Mouse (Mus musculus) heart, embryonic 15.5 days (tissue): ENCODE measurements around the gene Rps6ka3. TPM values are rescaled to one million over a fixed set of nuclear protein-coding genes. Genes with fewer than 3 reads are reported as not detected.
A peak's percentile ranks its signal among the peaks of the same experiment; 100 is the strongest.

Source experiments
- ATAC-seq: fragments of 200-750 bp; cut with Nextera tagmentation; replicated peaks from 2 replicates; pipeline ENCODE4 v1.8.0; 2017; ENCODE audit warnings: low read depth, moderate TSS enrichment; ENCODE audit not compliant: insufficient number of reproducible peaks, insufficient read depth, low FRiP score
- H3K27ac ChIP-seq: fragments of 300-500 bp; sonication (generic); 2 replicates; pipeline ENCODE4 v1.5.1; 2015; ENCODE audit warnings: mild to moderate bottlenecking, inconsistent platforms
- H3K27me3 ChIP-seq: fragments of 300-500 bp; sonication (generic); 2 replicates; pipeline ENCODE4 v1.6.1; 2015; ENCODE audit warnings: inconsistent platforms
- H3K36me3 ChIP-seq: fragments of 300-500 bp; sonication (generic); 2 replicates; pipeline ENCODE4 v1.6.1; 2015; ENCODE audit warnings: mild to moderate bottlenecking, inconsistent platforms
- H3K4me1 ChIP-seq: fragments of 300-500 bp; sonication (generic); replicated peaks from 2 replicates; pipeline ENCODE4 v1.6.1; 2015; ENCODE audit warnings: inconsistent platforms
- H3K4me2 ChIP-seq: fragments of 300-500 bp; sonication (generic); 2 replicates; pipeline ENCODE4 v1.6.1; 2015; ENCODE audit warnings: inconsistent platforms, mild to moderate bottlenecking, moderate library complexity
- H3K4me3 ChIP-seq: fragments of 300-500 bp; sonication (generic); 2 replicates; pipeline ENCODE4 v1.5.1; 2015; ENCODE audit warnings: mild to moderate bottlenecking, inconsistent platforms
- H3K9ac ChIP-seq: fragments of 300-500 bp; sonication (generic); 2 replicates; pipeline ENCODE4 v1.6.1; 2015; ENCODE audit warnings: mild to moderate bottlenecking, inconsistent platforms
- H3K9me3 ChIP-seq: fragments of 300-500 bp; sonication (generic); replicated peaks from 2 replicates; pipeline ENCODE4 v1.6.1; 2016; ENCODE audit warnings: inconsistent platforms
- WGBS: fragments of 180-500 bp; shearing (Covaris S2); methylation state at CpG from one replicate; pipeline ENCODE4 v1.1.7; 2015; ENCODE audit warnings: mixed read lengths; 5-methylcytosine and 5-hydroxymethylcytosine counted together
- polyA plus RNA-seq: library from polyadenylated mRNA; unstranded; fragments of >200 nt; fragmentation: Nextera tagmentation; extraction: Ambion mirVana; gene quantifications from 2 replicates; pipeline ENCODE4 v1.2.1, GENCODE M21; 2015

The Rps6ka3 gene
- polyA plus RNA-seq, 1 experiment from 2014 or later: 5.9 TPM

GRCm38 (mm10) chrX:159364506-159364905 is 154.4 kb downstream of the Rps6ka3 start:
- Histone ChIP-seq H3K4me2 (no peak overlapping the region), H3K4me1 (no peaks in the 10 kb centered on the region), H3K9ac (no peak overlapping the region), H3K27me3 (no peaks in the 10 kb centered on the region), H3K27ac (no peak overlapping the region), H3K9me3 (no peaks in the 10 kb centered on the region), H3K36me3 (peaks cover 16% of the 10 kb centered on the region), H3K4me3 (no peak overlapping the region)
- no peak for ATAC-seq
- 89% methylated on average over 3 of the region's 3 CpGs for WGBS

DNA sequence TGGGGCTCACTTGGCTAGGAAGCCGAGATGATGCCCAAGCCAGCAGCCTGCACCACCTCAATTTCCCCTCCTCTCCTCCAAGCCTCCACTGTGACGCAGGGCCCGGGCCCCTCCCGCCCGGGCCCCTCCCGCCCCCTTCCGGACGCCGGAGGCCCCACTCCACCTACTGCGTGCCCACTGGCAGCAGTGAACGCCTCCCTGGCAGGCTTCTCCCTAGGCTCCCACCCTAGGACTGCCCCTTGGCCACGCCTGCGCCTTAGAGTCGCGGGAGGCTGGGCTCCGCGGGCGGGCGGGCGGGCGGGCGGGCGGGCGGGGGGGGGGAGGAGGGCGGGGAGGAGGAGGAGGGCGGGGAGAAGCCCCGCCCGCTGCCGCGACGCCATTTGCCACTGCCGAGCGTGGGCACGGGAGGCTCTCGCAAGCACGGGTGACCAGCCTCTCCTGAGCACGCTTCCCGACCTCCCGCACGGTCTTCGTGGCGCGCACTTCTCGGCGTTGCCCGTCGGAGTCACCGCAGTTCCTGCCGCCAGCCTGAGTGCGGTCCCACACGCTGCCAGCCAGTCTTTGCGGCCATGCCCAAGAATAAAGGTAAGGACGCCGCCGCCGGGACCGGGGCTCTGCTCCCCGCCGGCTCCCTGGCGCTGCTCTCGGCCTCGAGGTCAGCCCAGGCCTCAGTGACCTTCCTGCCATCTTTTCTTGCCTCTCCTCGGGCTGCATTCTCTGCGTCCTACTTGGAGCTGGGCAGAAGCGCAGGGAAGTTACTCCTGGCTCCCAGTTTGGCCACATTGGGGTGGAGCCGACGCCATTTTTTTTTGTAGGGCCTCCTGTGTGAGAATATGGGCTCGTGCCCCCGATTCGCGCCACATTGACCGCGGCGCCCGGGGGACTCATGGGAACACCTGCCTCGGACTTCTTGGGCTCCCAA is 162.0 kb downstream of the Rps6ka3 start, which contains the start of gene Eif1ax:
Gene Eif1ax, plus strand, starts transcription at position 348 of the 922 bp plus-strand sequence.
- no peaks in the 10 kb centered on the region for H3K27me3 ChIP-seq
- H3K9ac ChIP-seq: peak within 1 kb of the TSS; percentile 78
- H3K27ac ChIP-seq: peak within 1 kb of the TSS; percentile 84
- H3K4me1 ChIP-seq: peaks cover 2% of the 10 kb centered on the region; the same call in 1 of the 2 replicates
- no peaks in the 10 kb centered on the region for H3K9me3 ChIP-seq
- peak; percentile 98 for ATAC-seq
- peak within 1 kb of the TSS; percentile 78 for H3K4me3 ChIP-seq
- no peaks in the 10 kb centered on the region for H3K36me3 ChIP-seq
- peak within 1 kb of the TSS; percentile 59 for H3K4me2 ChIP-seq
- WGBS: 17% methylated on average over 46 of the region's 76 CpGs

- peaks cover 2% of the 10 kb centered on the region; the same call in 1 of the 2 replicates for H3K4me1 ChIP-seq
- H3K9ac ChIP-seq: peak overlapping the region; percentile 78
- ATAC-seq: no peak
- H3K27ac ChIP-seq: peak overlapping the region; percentile 84
- no peaks in the 10 kb centered on the region for H3K27me3 ChIP-seq
- H3K4me3 ChIP-seq: peak overlapping the region; percentile 78
- WGBS: 16% methylated on average over 9 of the region's 9 CpGs
- H3K9me3 ChIP-seq: no peaks in the 10 kb centered on the region
- H3K4me2 ChIP-seq: peak overlapping the region; percentile 59
- H3K36me3 ChIP-seq: peaks cover 2% of the 10 kb centered on the region; the same call in 1 of the 2 replicates
Measured at GRCm38 (mm10) chrX:159372753-159373144, 162.6 kb downstream of the Rps6ka3 start.

DNA sequence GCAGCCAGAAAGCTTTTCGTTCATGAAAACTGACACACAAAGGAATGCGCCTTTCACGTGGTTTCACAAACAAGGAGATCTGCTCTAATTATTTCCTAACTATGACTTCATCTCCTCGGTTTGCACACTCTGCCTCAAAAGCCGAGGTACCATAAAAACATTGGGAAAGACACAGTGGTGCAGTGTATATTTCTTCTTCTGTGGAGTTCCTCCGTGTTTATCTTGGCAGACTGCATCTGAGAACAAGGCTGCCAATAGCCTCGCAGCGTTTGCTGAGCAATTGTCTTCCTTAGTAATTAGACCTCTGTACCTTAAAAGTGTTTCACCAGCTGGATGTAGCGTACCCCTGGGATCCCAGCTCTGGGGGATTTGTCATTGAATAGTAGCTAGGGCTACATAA is 177.0 kb downstream of the Rps6ka3 start:
- ATAC-seq: no peak

GRCm38 (mm10) chrX:159388953-159389352 is 178.8 kb downstream of the Rps6ka3 start:
- ATAC-seq: 0 out of 2 replicates have a peak, but pooled peaks have one; percentile 53
- no peak overlapping the region for H3K9ac ChIP-seq
- no peak overlapping the region for H3K27ac ChIP-seq
- H3K4me2 ChIP-seq: no peak overlapping the region
- no peaks in the 10 kb centered on the region for H3K36me3 ChIP-seq
- no peaks in the 10 kb centered on the region for H3K27me3 ChIP-seq
- H3K4me3 ChIP-seq: no peak overlapping the region
- H3K9me3 ChIP-seq: no peaks in the 10 kb centered on the region
- H3K4me1 ChIP-seq: no peaks in the 10 kb centered on the region

More for the DNA sequence above, 177.0 kb downstream of the Rps6ka3 start:
- H3K9me3 ChIP-seq: no peaks in the 10 kb centered on the region
- H3K36me3 ChIP-seq: peaks cover 10% of the 10 kb centered on the region
- H3K4me2 ChIP-seq: no peak overlapping the region
- H3K4me1 ChIP-seq: no peaks in the 10 kb centered on the region
- no peak overlapping the region for H3K9ac ChIP-seq
- H3K4me3 ChIP-seq: no peak overlapping the region
- WGBS: 66% methylated on average over 9 of the region's 9 CpGs
- H3K27me3 ChIP-seq: no peaks in the 10 kb centered on the region
- no peak overlapping the region for H3K27ac ChIP-seq

GRCm38 (mm10) chrX:159390347-159390962 is 180.3 kb downstream of the Rps6ka3 start:
- Histone ChIP-seq H3K4me3 (no peak overlapping the region), H3K36me3 (no peaks in the 10 kb centered on the region), H3K9ac (no peak overlapping the region), H3K27me3 (no peaks in the 10 kb centered on the region), H3K9me3 (no peaks in the 10 kb centered on the region), H3K27ac (no peak overlapping the region), H3K4me2 (no peak overlapping the region), H3K4me1 (no peaks in the 10 kb centered on the region)
- no peak for ATAC-seq
- 66% methylated on average over 6 of the region's 6 CpGs for WGBS

- no peaks in the 10 kb centered on the region for H3K36me3 ChIP-seq
- no peaks in the 10 kb centered on the region for H3K4me1 ChIP-seq
- ATAC-seq: no peak
- WGBS: 61% methylated on average over 3 of the region's 3 CpGs
- H3K9ac ChIP-seq: no peak overlapping the region
- no peak overlapping the region for H3K27ac ChIP-seq
- no peak overlapping the region for H3K4me2 ChIP-seq
- H3K27me3 ChIP-seq: no peaks in the 10 kb centered on the region
- no peaks in the 10 kb centered on the region for H3K9me3 ChIP-seq
- H3K4me3 ChIP-seq: no peak overlapping the region
Measured at GRCm38 (mm10) chrX:159391239-159391638, 181.1 kb downstream of the Rps6ka3 start.

GRCm38 (mm10) chrX:159409253-159409652 is 199.1 kb downstream of the Rps6ka3 start:
- no peak for ATAC-seq

DNA sequence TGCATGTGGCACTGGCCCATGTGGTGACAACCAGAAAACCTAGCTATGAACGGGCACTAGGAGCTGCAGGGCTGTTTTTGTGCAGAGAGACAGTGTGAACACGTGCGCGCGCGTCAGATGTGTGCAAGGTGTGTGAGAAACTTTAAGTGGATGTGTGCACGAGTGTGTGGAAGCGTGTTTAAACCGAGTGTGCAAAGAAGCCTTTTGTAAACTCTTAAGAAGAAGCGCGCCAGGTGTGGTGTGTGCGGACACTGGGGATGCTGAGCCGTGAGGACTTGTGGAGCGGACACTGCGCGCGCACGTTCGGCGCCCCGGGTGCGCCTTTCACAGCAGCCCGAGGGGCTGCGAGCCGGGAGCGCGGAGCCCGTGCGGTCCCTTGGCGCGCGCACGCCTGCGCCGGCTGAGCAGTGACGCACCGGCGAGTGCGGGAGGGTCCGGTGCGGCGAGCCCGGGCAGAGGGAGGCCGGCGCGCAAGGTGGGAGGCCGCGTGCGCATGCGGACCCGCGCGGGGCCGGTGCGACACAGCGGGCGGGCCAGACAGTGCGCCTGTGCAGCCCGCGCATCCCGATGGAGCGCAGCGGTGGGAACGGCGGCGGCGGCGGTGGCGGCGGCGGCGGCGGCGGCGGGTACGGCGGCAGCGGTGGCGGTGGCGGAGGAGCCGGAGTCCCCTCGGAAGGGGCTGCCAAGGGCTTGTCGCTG is 204.2 kb downstream of the Rps6ka3 start, which contains the start of gene Map7d2:
Gene Map7d2, plus strand, starts transcription at position 443 of the 699 bp plus-strand sequence.
- no peaks in the 10 kb centered on the region for H3K9me3 ChIP-seq
- WGBS: 13% methylated on average over 70 of the region's 83 CpGs
- H3K4me3 ChIP-seq: peak within 1 kb of the TSS; percentile 59
- peak within 1 kb of the TSS; percentile 21; the same call in 1 of the 2 replicates for H3K9ac ChIP-seq
- H3K27ac ChIP-seq: no peak within 1 kb of the TSS
- H3K36me3 ChIP-seq: no peaks in the 10 kb centered on the region
- H3K4me2 ChIP-seq: peak within 1 kb of the TSS; percentile 96
- peak; percentile 31; the same call in 1 of the 2 replicates for ATAC-seq
- H3K27me3 ChIP-seq: peaks cover 39% of the 10 kb centered on the region
- H3K4me1 ChIP-seq: peaks cover 5% of the 10 kb centered on the region; the same call in 1 of the 2 replicates

More at GRCm38 (mm10) chrX:159409253-159409652, 199.1 kb downstream of the Rps6ka3 start:
- no peaks in the 10 kb centered on the region for H3K9me3 ChIP-seq
- H3K4me1 ChIP-seq: no peaks in the 10 kb centered on the region
- H3K4me2 ChIP-seq: no peak overlapping the region
- H3K27ac ChIP-seq: no peak overlapping the region
- H3K27me3 ChIP-seq: peaks cover 10% of the 10 kb centered on the region
- no peak overlapping the region for H3K9ac ChIP-seq
- no peak overlapping the region for H3K4me3 ChIP-seq
- WGBS: 14% methylated on average over 4 of the region's 4 CpGs
- H3K36me3 ChIP-seq: no peaks in the 10 kb centered on the region

GRCm38 (mm10) chrX:159414829-159415673 is 204.9 kb downstream of the Rps6ka3 start:
- WGBS: 10% methylated on average over 63 of the region's 65 CpGs
- Histone ChIP-seq H3K4me3 (peak overlapping the region; percentile 59), H3K27ac (no peak overlapping the region), H3K9me3 (no peaks in the 10 kb centered on the region), H3K36me3 (no peaks in the 10 kb centered on the region), H3K4me2 (peak overlapping the region; percentile 96), H3K27me3 (peaks cover 39% of the 10 kb centered on the region), H3K9ac (0 out of 2 replicates have a peak overlapping the region, but pooled peaks have one; percentile 21), H3K4me1 (peaks cover 5% of the 10 kb centered on the region; the same call in 1 of the 2 replicates)
- no peak for ATAC-seq
